ENCODE assay signal across 8 mouse cellular contexts in genomic region chr11:83271151-83271950, GRCm38 (mm10). TPM values are rescaled to one million over a fixed set of nuclear protein-coding genes. Genes with fewer than 3 reads are reported as not detected.
DNase-seq lines count a peak whose midpoint lies in the region; ATAC-seq and TF ChIP-seq lines count a peak whose summit lies in the region.

No protein-coding gene starts in this region.

- H3K9ac ChIP-seq in embryonic facial prominence, embryonic 14.5 days (ENCODE audit: low read depth, low read length): peak overlapping the region; percentile 69
- peak overlapping the region; percentile 62 for H3K9ac ChIP-seq in limb, embryonic 14.5 days (ENCODE audit: low read depth, low read length, severe bottlenecking)
- peak overlapping the region; percentile 70 for H3K9ac ChIP-seq in midbrain, postnatal 0 days (replicated peaks; ENCODE audit: low read length, poor library complexity, severe bottlenecking)

- peak; percentile 95 for ATAC-seq in embryonic facial prominence, embryonic 14.5 days (ENCODE audit: low read depth)
- peak; percentile 90 for ATAC-seq in limb, embryonic 14.5 days (ENCODE audit: low FRiP score, low read depth)
- ATAC-seq in midbrain, postnatal 0 days (ENCODE audit: low FRiP score): peak; percentile 88

- H3K4me1 ChIP-seq in embryonic facial prominence, embryonic 14.5 days (ENCODE audit: control insufficient read depth, insufficient read depth, low read length): no peaks in the 10 kb centered on the region
- no peaks in the 10 kb centered on the region for H3K4me1 ChIP-seq in limb, embryonic 14.5 days (ENCODE audit: control insufficient read depth, insufficient read depth, low read length)
- no peaks in the 10 kb centered on the region for H3K4me1 ChIP-seq in midbrain, postnatal 0 days (ENCODE audit: insufficient read depth, low read length)

- DNase-seq in 3T3-L1 (ENCODE audit: low read depth, low spot score): peak; percentile 97
- peak; percentile 81 to 84 for DNase-seq in adrenal gland, postnatal 36 days
- peak; percentile 95 for DNase-seq in embryonic facial prominence, embryonic 14.5 days (ENCODE audit: low spot score)
- peak; percentile 84 for DNase-seq in heart, adult 8-10 months (ENCODE audit: low spot score)
- peak; percentile 91 for DNase-seq in kidney, adult 9 months
- peak; percentile 93 for DNase-seq in limb, embryonic 14.5 days (ENCODE audit: low spot score)
- peak; percentile 89 for DNase-seq in midbrain, postnatal 0 days (ENCODE audit: low spot score)
- DNase-seq in spleen, postnatal 14 days (ENCODE audit: low spot score in 2 of 2): peak; percentile 64 to 77

- TF ChIP-seq POLR2A in limb, embryonic 14.5 days (IDR thresholded peaks at IDR 0.05; ENCODE audit: borderline replicate concordance, extremely low read depth, insufficient read depth, insufficient read length): peak; percentile 90; the same call in 1 of the 2 replicates

- under 1% methylated on average over 24 of the region's 26 CpGs for WGBS in embryonic facial prominence, embryonic 14.5 days
- under 1% methylated on average over 25 of the region's 26 CpGs for WGBS in limb, embryonic 14.5 days
- under 1% methylated on average over 26 of the region's 26 CpGs for WGBS in midbrain, postnatal 0 days

- H3K4me3 ChIP-seq in embryonic facial prominence, embryonic 14.5 days (ENCODE audit: low read depth, low read length): peak overlapping the region; percentile 58
- peak overlapping the region; percentile 36 for H3K4me3 ChIP-seq in limb, embryonic 14.5 days (replicated peaks; ENCODE audit: low read length)
- peak overlapping the region; percentile 44 for H3K4me3 ChIP-seq in midbrain, postnatal 0 days (ENCODE audit: low read depth, low read length)

- TF ChIP-seq CTCF in midbrain, postnatal 0 days (IDR thresholded peaks at IDR 0.05): no peak

- H3K4me2 ChIP-seq in embryonic facial prominence, embryonic 14.5 days (ENCODE audit: low read depth, low read length): peak overlapping the region; percentile 67
- peak overlapping the region; percentile 45 for H3K4me2 ChIP-seq in limb, embryonic 14.5 days (replicated peaks; ENCODE audit: low read depth, low read length, severe bottlenecking)
- peak overlapping the region; percentile 59 for H3K4me2 ChIP-seq in midbrain, postnatal 0 days (ENCODE audit: low read depth, low read length, poor library complexity, severe bottlenecking)

- no peaks in the 10 kb centered on the region for H3K9me3 ChIP-seq in embryonic facial prominence, embryonic 14.5 days (ENCODE audit: control insufficient read depth, low read length)
- H3K9me3 ChIP-seq in limb, embryonic 14.5 days (ENCODE audit: control insufficient read depth, low read length): no peaks in the 10 kb centered on the region
- H3K9me3 ChIP-seq in midbrain, postnatal 0 days (ENCODE audit: low read length): no peaks in the 10 kb centered on the region

- peak overlapping the region; percentile 90 for H3K27ac ChIP-seq in embryonic facial prominence, embryonic 14.5 days (replicated peaks; ENCODE audit: low read depth, low read length)
- H3K27ac ChIP-seq in limb, embryonic 14.5 days (replicated peaks; ENCODE audit: low read depth, low read length): peak overlapping the region; percentile 77
- peak overlapping the region; percentile 87 for H3K27ac ChIP-seq in midbrain, postnatal 0 days (ENCODE audit: low read depth, low read length)

- no peaks in the 10 kb centered on the region for H3K36me3 ChIP-seq in embryonic facial prominence, embryonic 14.5 days (ENCODE audit: control insufficient read depth, insufficient read depth, low read length)
- no peaks in the 10 kb centered on the region for H3K36me3 ChIP-seq in limb, embryonic 14.5 days (ENCODE audit: control insufficient read depth, insufficient read depth, low read length)
- H3K36me3 ChIP-seq in midbrain, postnatal 0 days (ENCODE audit: insufficient read depth, low read length): no peaks in the 10 kb centered on the region

- no peaks in the 10 kb centered on the region for H3K27me3 ChIP-seq in embryonic facial prominence, embryonic 14.5 days (replicated peaks; ENCODE audit: control insufficient read depth, insufficient read depth, low read length)
- H3K27me3 ChIP-seq in limb, embryonic 14.5 days (ENCODE audit: control insufficient read depth, insufficient read depth, low read length): no peaks in the 10 kb centered on the region
- no peaks in the 10 kb centered on the region for H3K27me3 ChIP-seq in midbrain, postnatal 0 days (ENCODE audit: insufficient read depth, low read length)

RNA-seq across cellular contexts. Expression of gene Slfn14, which starts 15.2 kb away (rescaled TPM):
- not detected for total RNA-seq in adrenal gland, postnatal 36 days (2021)
- 0.12 and 0.22 TPM in 2 replicates for polyA plus RNA-seq in embryonic facial prominence, embryonic 14.5 days (2014; fragmentation: Nextera tagmentation; extraction: Ambion mirVana)
- total RNA-seq in heart, adult 8-10 months (2022): not detected
- polyA plus RNA-seq in limb, embryonic 14.5 days (2012; rRNA removed): 0.06 and 0.09 TPM in 2 replicates
- 0.07 and 0.12 TPM in 2 replicates for polyA plus RNA-seq in limb, embryonic 14.5 days (2014; fragmentation: Nextera tagmentation; extraction: Ambion mirVana)
- total RNA-seq in midbrain, postnatal 0 days (2014; rRNA removed): not detected in 2 replicates
- polyA plus RNA-seq in midbrain, postnatal 0 days (2015; fragmentation: Nextera tagmentation; extraction: Ambion mirVana): not detected in 2 replicates

RNA-seq across cellular contexts. Expression of gene Ap2b1, which starts 27.5 kb away (rescaled TPM):
- total RNA-seq in adrenal gland, postnatal 36 days (2021): 100 to 1,000 TPM; 109 to 114 TPM
- 65.5 and 72.7 TPM in 2 replicates for polyA plus RNA-seq in embryonic facial prominence, embryonic 14.5 days (2014; fragmentation: Nextera tagmentation; extraction: Ambion mirVana)
- 10 to 100 TPM; 34.1 to 46.5 (median 36.9) TPM for total RNA-seq in heart, adult 8-10 months (2022)
- 49.6 and 49.7 TPM in 2 replicates for polyA plus RNA-seq in limb, embryonic 14.5 days (2012; rRNA removed)
- polyA plus RNA-seq in limb, embryonic 14.5 days (2014; fragmentation: Nextera tagmentation; extraction: Ambion mirVana): 62.4 and 67.0 TPM in 2 replicates
- 232 and 258 TPM in 2 replicates for total RNA-seq in midbrain, postnatal 0 days (2014; rRNA removed)
- 107 and 110 TPM in 2 replicates for polyA plus RNA-seq in midbrain, postnatal 0 days (2015; fragmentation: Nextera tagmentation; extraction: Ambion mirVana)

RNA-seq across cellular contexts. Expression of gene Pex12, which starts 31.0 kb away (rescaled TPM):
- total RNA-seq in adrenal gland, postnatal 36 days (2021): 10 to 100 TPM; 14.8 to 18.3 TPM
- polyA plus RNA-seq in embryonic facial prominence, embryonic 14.5 days (2014; fragmentation: Nextera tagmentation; extraction: Ambion mirVana): 14.5 and 14.8 TPM in 2 replicates
- total RNA-seq in heart, adult 8-10 months (2022): 10 to 100 TPM in 2 of 4 experiments, 1 to 10 TPM in 2; 8.8 to 13.9 (median 9.7) TPM
- polyA plus RNA-seq in limb, embryonic 14.5 days (2012; rRNA removed): 11.5 TPM in 2 replicates
- 14.6 and 15.3 TPM in 2 replicates for polyA plus RNA-seq in limb, embryonic 14.5 days (2014; fragmentation: Nextera tagmentation; extraction: Ambion mirVana)
- 9.5 and 10.1 TPM in 2 replicates for total RNA-seq in midbrain, postnatal 0 days (2014; rRNA removed)
- polyA plus RNA-seq in midbrain, postnatal 0 days (2015; fragmentation: Nextera tagmentation; extraction: Ambion mirVana): 10.4 and 11.8 TPM in 2 replicates

Comparison
In these comparisons a context has a peak if more than half of its experiments do, and no peak if none do; other contexts are left out.
1. Peak in every context shown above with its lines: DNase-seq, ATAC-seq, H3K4me3 ChIP-seq and H3K27ac ChIP-seq.